Mouse (Mus musculus): ENCODE measurements at regions not wholly inside any gene's neighbourhood (a gene's known extent, or its start where the extent isn't known, plus 50 kb on each side); places are given as distances from the start of the nearest gene placed in this dataset.
A peak's percentile ranks its signal among the peaks of the same experiment; 100 is the strongest.
"Not testable (repeated sequence)": the region's sequence is repeated elsewhere in the genome, so short reads cannot be mapped to it uniquely, and the experiment has no call there.

GRCm38 (mm10) chr6:84325384-84326114, 268.2 kb downstream of the Cyp26b1 start:
- no peak for ATAC-seq (replicated peaks; ENCODE audit: low read depth, poor library complexity, severe bottlenecking)

GRCm38 (mm10) chr6:84324185-84324584, 269.5 kb downstream of the Cyp26b1 start:
- ATAC-seq (replicated peaks; ENCODE audit: low read depth, poor library complexity, severe bottlenecking): no peak

GRCm38 (mm10) chr6:84322528-84322927, 271.2 kb downstream of the Cyp26b1 start:
- ATAC-seq (replicated peaks; ENCODE audit: low read depth, poor library complexity, severe bottlenecking): no peak

DNA sequence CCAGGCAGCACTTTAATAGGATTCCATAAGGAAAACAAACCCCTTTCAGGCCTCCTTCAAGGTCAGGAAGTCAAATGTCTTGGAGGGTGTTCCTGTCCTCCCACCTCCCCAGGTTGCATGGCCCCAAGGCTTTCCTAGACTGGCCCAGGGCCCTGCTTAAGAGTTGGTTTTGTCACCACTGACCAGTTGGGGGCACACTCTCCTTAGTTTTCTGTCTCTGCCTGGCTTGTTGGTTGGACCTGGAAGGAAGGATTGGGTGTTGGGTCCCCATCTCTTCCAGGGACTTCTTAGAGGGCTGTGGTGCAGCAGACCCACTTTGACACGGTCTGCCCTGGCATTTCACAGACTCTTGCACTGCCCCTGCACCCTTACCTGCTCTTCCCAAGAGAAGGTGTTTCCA, 273.1 kb downstream of the Cyp26b1 start:
- ATAC-seq (replicated peaks; ENCODE audit: low read depth, poor library complexity, severe bottlenecking): peak; percentile 20; the same call in 1 of the 2 replicates

DNA sequence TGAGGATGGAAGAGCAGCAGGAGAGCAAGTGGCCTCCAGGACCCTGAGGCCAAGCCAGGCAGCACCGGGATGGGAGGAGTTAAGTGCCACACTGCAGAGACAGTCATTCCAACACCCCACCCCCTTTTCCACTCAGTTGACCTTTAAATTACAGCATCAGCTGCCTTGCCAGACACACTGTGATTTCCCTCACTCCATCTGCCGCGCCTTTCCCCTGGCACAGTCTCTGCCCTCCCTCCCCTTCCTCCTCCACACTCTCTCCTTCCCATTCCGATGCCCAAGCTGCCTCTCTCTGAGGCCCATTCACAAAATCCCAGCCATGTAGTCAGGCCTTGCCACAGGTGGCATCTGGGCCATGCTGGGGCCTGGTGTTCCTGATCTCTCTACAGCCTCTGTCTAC, 274.9 kb downstream of the Cyp26b1 start:
- ATAC-seq (replicated peaks; ENCODE audit: low read depth, poor library complexity, severe bottlenecking): no peak

DNA sequence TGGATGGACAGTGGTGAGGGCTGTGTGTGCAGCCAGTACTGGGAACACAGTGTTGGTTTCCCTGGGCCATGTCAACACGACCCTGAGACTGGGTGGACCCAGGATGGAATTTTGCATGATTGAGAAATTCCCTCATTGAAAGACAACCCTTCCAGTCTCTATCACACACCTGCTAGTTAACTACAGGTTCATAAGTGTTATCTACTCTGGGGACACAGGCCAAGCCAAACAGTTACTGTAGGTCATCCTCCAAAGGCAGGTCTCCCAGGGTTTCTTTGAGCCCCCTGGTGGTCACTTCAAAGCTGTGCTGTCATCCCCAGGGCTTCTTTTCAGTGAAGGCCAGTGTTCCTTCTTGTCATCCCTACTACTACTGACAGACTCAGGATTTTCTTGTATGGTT, 276.7 kb downstream of the Cyp26b1 start:
- ATAC-seq (replicated peaks; ENCODE audit: low read depth, poor library complexity, severe bottlenecking): peak; percentile 46; the same call in 1 of the 2 replicates

DNA sequence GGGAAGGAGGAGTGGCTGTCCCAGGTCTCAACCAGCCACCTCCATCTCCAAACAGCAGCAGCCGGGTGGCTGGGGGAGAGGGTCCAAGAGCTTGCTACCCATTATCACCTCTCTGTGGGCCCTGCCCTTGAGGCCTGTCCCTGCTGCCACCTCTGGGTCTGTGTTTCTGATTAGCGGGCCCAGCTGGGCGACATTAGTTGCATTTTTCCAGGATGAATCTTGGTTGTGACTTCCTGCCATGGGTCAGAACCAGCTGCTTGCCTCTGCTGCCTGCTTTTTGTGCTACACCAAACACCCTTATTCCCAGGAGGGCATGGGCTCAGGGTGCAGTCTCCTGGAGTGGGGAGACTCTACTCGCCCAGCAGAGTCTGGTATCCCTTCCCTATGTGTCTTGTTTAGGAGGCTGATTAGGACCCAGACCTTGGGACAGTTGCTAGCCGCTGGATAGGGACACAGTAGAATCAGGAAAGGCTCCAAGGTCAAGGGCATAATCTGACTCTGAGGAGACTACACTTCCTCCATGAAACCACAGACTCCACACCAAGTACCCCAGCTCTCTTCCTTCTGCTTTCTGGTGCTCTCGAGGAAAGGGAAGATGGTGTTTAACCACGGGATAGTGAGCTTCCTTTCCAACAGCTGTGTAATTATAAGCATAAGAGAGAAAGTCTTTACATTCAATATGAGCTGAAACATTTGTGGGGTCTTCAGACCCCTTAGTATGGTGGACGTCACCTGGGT, 278.4 kb downstream of the Cyp26b1 start:
- ATAC-seq (replicated peaks; ENCODE audit: low read depth, poor library complexity, severe bottlenecking): peak; percentile 88

DNA sequence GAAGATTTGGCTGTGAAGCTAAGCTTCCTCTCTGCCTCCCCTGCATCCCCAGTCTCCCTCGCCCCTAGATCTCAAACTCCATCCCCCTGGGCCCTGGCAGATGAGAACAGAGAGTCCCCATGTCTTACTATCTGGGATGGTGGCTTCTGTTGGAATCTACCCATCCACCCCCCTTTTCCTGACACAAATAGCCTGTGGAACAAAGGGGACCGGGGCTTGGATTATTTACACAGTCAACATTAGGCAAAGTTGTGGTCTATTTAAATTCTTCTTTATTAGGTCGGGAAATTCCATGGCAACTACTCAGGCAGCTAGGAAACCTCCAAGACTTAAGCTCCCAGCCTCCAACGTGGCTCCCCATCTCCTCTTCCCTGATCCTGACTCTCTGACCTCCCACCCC, 279.9 kb downstream of the Cyp26b1 start:
- no peak for ATAC-seq (replicated peaks; ENCODE audit: low read depth, poor library complexity, severe bottlenecking)

DNA sequence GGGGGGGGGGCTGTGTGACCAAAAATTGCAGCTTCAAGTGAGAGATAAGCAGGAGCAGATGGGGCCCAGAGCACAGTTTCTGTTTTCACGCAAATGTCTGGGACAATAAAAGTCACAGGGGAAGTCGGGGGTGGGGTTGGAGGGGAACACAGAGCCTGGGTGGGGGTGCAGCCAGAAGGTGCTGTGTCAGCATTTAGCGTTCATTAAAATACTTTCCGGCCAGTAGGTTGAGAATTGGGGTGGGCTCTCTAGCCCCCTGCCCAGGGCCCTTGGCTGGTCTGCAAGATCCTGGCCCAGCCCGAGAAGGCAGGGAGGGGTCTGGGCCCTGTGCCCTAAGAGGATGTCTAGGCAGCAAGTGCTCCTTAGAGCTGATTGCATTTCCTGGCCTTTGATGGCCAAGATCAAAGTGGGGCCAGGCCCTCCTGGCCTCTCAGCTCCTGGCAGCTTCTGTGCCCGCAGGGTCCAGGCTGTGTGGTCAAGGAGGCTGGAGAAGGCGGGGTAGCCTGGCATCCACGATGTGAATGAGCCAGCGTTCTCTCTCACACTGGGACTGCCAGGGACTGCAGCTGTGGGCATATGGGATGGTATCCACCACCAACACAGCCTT, 283.0 kb downstream of the Cyp26b1 start:
- ATAC-seq (replicated peaks; ENCODE audit: low read depth, poor library complexity, severe bottlenecking): no peak

DNA sequence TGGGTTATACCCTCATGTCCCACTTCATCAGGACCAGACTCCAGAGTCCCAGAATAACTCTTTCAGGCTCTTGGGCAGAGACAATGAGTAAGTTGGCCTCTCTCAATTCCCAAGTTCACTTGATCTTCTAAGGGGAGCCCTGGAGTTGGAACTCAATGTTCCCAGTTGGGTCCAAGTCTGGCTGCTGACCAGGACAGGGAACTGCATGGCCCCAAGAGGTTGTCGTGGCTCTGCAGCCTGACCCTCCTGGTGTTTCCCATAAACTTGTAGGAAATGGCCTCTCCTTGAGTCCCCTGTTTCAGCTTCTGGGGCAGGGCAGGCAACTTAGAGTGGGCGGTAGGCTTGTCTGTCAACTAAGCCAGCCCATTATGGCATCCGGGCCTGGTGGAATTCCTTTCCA, 286.2 kb downstream of the Cyp26b1 start:
- ATAC-seq (replicated peaks; ENCODE audit: low read depth, poor library complexity, severe bottlenecking): no peak

DNA sequence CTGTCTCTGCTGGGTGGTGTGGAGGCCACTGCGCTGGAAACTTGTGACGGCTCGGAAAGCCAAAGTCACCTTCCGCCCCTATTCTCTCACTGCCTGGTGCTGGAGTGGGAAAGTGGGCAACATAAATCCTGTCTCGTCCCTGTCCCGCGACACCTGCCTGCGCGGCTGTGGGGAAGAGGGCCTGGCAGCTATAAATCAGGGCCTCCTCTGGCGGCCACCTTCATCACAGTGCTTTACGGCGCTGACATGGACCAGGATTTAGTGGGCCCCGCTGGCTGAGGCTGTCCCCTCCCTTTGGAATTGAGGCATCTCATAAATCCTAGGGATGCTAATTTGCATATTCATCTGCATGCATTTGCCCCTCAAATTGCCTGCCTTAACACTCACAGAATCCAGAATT, 287.1 kb downstream of the Cyp26b1 start:
- ATAC-seq (replicated peaks; ENCODE audit: low read depth, poor library complexity, severe bottlenecking): no peak

DNA sequence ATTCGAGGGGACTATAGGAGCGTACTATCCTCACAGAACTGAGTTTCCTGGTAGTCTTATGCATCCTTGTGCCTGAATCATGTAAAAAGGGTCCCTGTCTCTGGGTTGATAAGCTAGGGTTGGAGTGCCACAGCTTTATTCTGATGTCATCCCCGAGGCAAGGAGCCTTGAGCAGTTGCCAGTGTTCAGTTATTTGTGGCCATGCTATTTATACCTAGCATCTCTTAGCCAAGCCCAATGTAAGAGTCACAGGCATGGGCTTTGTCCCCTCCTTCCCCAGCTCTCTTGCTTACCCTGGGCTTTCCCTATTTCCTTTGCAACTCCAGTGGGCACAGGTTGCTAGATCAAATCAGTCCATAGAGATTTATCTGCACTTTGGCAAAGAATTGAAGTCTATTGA, 288.6 kb downstream of the Cyp26b1 start:
- no peak for ATAC-seq (replicated peaks; ENCODE audit: low read depth, poor library complexity, severe bottlenecking)

DNA sequence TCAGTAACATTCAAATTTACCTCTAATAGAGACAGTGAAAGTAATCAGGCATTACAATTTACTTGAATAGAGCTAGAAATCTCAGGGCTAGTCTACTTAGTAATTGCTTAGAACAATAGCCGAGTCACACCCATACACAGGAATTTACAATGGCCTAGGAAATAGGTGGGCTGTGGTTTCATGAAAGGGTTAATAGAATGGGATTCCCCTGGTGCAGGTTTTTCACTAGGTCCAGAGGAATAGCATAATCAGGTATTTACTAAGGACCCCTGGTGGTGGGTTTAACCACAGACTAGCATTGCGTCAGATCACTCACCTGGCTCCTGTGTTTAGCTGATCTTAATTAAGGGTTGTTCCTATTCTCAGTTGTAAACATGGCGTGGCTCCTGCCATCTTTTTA, 290.8 kb downstream of the Cyp26b1 start:
- ATAC-seq (replicated peaks; ENCODE audit: low read depth, poor library complexity, severe bottlenecking): not testable (repeated sequence)

GRCm38 (mm10) chr6:84299936-84300335, 291.5 kb downstream of the Dysf start:
- no peak for ATAC-seq (replicated peaks; ENCODE audit: low read depth, poor library complexity, severe bottlenecking)

GRCm38 (mm10) chr6:84299146-84299545, 290.8 kb downstream of the Dysf start:
- no peak for ATAC-seq (replicated peaks; ENCODE audit: low read depth, poor library complexity, severe bottlenecking)

GRCm38 (mm10) chr6:84273907-84274306, 265.5 kb downstream of the Dysf start:
- ATAC-seq (replicated peaks; ENCODE audit: low read depth, poor library complexity, severe bottlenecking): not testable (repeated sequence)

GRCm38 (mm10) chr6:84272520-84273311, 264.3 kb downstream of the Dysf start:
- ATAC-seq (replicated peaks; ENCODE audit: low read depth, poor library complexity, severe bottlenecking): no peak

DNA sequence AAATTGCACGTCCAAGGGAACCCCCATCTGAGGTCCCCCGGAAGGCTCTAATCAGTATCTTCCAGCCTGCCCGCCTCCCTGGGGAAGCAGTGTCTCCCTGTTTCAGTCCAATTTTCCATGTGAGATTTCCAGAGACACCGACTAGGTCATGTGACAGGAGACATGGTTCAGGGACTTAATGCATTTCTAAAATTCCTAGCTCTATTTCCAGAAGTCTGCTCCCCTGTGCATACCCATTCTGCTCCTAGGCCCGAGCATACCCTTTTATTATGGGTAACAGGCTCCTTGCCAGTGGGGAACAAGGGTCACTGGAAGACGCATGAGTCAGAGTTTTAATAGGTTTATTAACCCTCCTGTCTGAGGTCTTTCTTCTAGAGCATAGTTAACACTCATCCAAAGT, 263.6 kb downstream of the Dysf start:
- ATAC-seq (replicated peaks; ENCODE audit: low read depth, poor library complexity, severe bottlenecking): no peak

DNA sequence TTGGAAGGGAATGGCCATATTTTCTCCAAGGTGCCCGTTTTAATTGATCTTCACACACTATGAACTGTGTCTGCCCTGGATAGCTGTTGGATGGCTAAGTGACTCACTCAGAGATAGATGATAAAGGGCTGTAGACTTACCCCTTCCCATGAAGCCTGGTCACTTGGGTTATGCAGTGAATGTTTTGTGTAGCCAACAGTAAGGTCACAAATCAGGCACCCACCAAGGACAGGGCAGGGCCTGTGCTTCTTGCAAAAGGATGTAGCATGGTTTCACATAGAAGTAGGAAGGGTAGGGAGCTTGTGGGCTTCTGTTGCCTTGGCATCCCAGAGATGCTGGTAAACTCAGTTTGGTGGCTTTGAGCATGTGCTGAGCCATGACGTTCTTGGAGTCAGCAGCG, 263.1 kb downstream of the Dysf start:
- ATAC-seq (replicated peaks; ENCODE audit: low read depth, poor library complexity, severe bottlenecking): no peak

DNA sequence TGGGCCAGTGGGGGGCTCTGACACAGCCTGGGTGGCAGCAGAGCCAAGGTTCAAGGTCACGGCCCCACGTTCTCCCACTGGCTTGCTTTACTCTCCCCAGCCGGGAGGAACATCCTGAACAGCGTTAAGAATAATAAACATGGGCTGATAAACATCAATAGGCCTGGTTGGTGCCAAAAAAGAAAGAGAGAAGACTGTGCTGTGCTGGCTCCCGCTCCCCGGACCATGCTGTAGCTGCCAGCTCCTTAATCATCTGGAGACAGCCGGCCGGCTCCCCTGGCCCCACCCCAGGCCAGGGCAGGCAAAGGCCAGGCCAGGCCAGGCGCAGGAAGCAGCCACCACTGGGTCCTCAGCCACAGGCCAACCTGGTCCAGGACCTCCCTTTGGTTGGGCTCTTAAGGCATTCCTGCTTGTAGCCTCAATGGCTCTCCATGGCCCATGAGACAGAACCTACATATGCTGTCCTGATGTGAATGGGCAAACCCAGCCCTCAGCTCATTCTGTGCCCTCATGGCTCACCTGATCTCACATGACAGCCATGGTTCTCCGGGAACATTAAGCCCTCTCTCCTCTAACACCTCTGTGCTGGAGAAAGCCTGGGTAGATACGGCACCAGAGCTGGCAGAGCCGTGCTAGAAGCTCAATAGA, 262.3 kb downstream of the Dysf start:
- ATAC-seq (replicated peaks; ENCODE audit: low read depth, poor library complexity, severe bottlenecking): no peak

Data from common myeloid progenitor, adult 5-6 weeks (primary cell).